Mouse (Mus musculus): ENCODE measurements around the gene Epha2. TPM values are rescaled to one million over a fixed set of nuclear protein-coding genes. Genes with fewer than 3 reads are reported as not detected.

The Epha2 gene
- polyA plus RNA-seq, 1 experiment from 2014 or later, result 3.1 TPM

DNA sequence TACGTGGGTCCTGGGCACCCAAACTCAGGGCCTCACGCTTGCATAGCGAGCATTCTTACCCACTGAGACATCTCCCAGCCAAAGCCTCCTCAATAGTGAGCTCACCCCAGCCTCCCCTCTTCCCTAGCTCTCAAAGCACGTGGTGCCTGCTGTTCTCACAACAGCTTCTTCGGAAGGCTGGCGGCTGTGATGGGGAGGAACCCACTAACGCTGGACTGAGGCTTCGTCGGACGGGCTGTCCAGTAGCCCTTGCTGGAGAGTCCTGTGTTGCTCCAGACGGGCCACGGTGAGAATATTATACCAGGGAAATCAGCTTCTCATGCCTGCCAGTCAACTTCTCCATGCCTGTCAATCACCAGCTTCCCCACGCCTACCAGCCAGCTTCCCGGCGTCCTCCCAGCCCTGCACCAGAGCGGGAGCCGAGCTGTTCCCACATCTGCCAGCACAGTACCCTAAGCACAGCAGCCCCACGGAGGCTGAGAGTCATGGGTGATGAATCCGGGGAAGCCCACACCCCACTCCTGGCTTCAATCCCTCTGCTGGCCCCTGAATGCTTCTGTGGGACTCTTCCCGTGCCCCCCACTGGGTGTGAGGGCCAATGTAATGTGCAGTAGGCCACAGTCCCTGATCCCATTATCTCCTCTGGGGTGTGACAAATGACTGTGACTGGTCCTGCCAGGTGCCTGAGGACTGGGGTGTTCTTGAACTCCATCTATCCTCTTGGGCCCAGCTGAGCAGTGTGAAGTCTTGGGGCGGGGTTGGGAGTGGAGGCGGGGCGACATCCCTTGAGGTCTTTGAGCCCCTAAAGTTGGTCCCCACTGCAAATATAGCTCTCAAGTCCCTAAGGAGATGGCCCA lies 26.3 kb upstream of the Epha2 start:
- Histone ChIP-seq H3K4me1 (ENCODE audit: control insufficient read depth, insufficient read depth, low read length) (peaks cover 25% of the 10 kb centered on the region), H3K36me3 (ENCODE audit: control insufficient read depth, insufficient read depth, low read length) (no peaks in the 10 kb centered on the region), H3K27me3 (ENCODE audit: control insufficient read depth, insufficient read depth, low read length) (peaks cover 6% of the 10 kb centered on the region; the same call in 1 of the 2 replicates), H3K27ac (ENCODE audit: low read depth, low read length) (no peak overlapping the region; the same call in 1 of the 2 replicates), H3K4me2 (peak overlapping the region; percentile 56), H3K4me3 (ENCODE audit: low read depth, low read length) (no peak overlapping the region), H3K9ac (ENCODE audit: low read depth, low read length) (peak overlapping the region; percentile 50; the same call in 1 of the 2 replicates), H3K9me3 (replicated peaks; ENCODE audit: control insufficient read depth, low read length) (no peaks in the 10 kb centered on the region)
- WGBS (ENCODE audit: insufficient replicate concordance), result 22% methylated on average over 23 of the region's 23 CpGs
- ATAC-seq (replicated peaks; ENCODE audit: insufficient number of reproducible peaks, low FRiP score, low TSS enrichment), result no peak

DNA sequence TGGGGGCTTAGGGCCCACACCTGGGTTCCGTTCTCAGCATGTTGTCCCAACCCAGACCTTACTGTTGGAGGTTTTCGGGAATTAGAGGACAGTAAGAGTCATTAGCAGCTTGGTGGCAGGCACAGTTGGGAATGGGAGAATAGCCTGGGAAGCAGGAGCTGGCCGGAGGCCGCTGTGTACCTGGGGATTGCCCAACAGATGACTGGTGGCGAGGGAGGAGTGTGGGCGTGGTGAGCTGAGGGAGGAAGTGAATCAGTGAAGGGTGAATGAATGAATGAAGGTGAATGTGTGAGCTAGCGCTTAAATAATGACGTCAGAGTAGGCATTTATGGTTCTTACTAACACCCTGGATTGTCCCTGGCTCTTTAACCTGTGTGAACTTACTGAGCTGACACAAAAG lies 23.9 kb upstream of the Epha2 start:
- no peak for ATAC-seq (replicated peaks; ENCODE audit: insufficient number of reproducible peaks, low FRiP score, low TSS enrichment)
- Histone ChIP-seq H3K36me3 (ENCODE audit: control insufficient read depth, insufficient read depth, low read length) (no peaks in the 10 kb centered on the region), H3K4me3 (ENCODE audit: low read depth, low read length) (no peak overlapping the region), H3K27me3 (ENCODE audit: control insufficient read depth, insufficient read depth, low read length) (peaks cover 4% of the 10 kb centered on the region; the same call in 1 of the 2 replicates), H3K9ac (ENCODE audit: low read depth, low read length) (no peak overlapping the region), H3K27ac (ENCODE audit: low read depth, low read length) (0 out of 2 replicates have a peak overlapping the region, but pooled peaks have one; percentile 84), H3K9me3 (replicated peaks; ENCODE audit: control insufficient read depth, low read length) (no peaks in the 10 kb centered on the region), H3K4me2 (no peak overlapping the region), H3K4me1 (ENCODE audit: control insufficient read depth, insufficient read depth, low read length) (peaks cover 32% of the 10 kb centered on the region)
- 86% methylated on average over 8 of the region's 8 CpGs for WGBS (ENCODE audit: insufficient replicate concordance)

DNA sequence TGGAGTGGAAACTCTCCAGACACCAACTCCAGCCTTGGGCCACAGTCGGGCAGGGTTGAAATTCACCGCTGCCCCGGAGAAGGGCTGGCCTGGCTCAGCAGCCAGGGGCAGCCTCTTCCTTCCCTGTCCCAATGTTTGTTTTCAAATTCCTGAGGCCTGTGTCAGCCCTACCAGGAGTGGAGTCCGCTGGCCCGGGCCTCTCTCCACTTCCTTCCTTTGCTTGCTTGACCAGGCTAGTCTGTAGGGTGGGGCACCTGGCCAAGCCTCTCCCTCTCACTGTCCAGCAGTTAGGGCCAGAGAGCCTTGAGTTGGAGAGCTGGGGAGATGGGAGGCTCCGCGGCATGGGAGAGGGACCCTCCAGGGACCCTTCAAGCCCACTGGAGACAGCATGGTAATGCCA lies 22.9 kb upstream of the Epha2 start:
- Histone ChIP-seq H3K4me3 (ENCODE audit: low read depth, low read length) (no peak overlapping the region), H3K27me3 (ENCODE audit: control insufficient read depth, insufficient read depth, low read length) (peaks cover 4% of the 10 kb centered on the region; the same call in 1 of the 2 replicates), H3K9ac (ENCODE audit: low read depth, low read length) (peak overlapping the region; percentile 52), H3K4me1 (ENCODE audit: control insufficient read depth, insufficient read depth, low read length) (peaks cover 30% of the 10 kb centered on the region), H3K9me3 (replicated peaks; ENCODE audit: control insufficient read depth, low read length) (no peaks in the 10 kb centered on the region), H3K36me3 (ENCODE audit: control insufficient read depth, insufficient read depth, low read length) (no peaks in the 10 kb centered on the region), H3K27ac (ENCODE audit: low read depth, low read length) (peak overlapping the region; percentile 84), H3K4me2 (peak overlapping the region; percentile 42)
- ATAC-seq (replicated peaks; ENCODE audit: insufficient number of reproducible peaks, low FRiP score, low TSS enrichment), result peak; percentile 60
- WGBS (ENCODE audit: insufficient replicate concordance), result 30% methylated on average over 7 of the region's 7 CpGs

DNA sequence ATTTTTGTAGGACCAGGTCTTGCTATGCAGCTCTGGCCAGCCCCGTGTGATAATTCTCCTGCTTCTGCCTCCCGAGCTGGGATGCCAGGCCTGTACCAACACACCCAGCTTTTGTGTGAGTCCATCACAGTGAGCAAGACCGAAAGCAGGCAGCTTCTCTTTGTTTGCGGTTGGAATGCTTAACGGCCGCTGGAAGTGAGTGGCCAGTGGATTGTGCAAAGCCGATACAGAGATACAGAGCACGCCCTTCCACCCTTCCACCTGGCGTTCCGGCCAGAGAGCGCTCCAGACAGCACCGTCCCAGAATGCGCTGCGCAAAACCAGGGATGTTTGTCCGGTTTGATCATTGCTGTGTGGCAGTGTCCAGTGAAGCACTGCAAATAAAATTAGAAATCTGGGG lies 21.7 kb upstream of the Epha2 start:
- Histone ChIP-seq H3K27ac (ENCODE audit: low read depth, low read length) (peak overlapping the region; percentile 84), H3K9ac (ENCODE audit: low read depth, low read length) (0 out of 2 replicates have a peak overlapping the region, but pooled peaks have one; percentile 1), H3K4me1 (ENCODE audit: control insufficient read depth, insufficient read depth, low read length) (peaks cover 30% of the 10 kb centered on the region), H3K4me3 (ENCODE audit: low read depth, low read length) (no peak overlapping the region), H3K27me3 (ENCODE audit: control insufficient read depth, insufficient read depth, low read length) (peaks cover 4% of the 10 kb centered on the region; the same call in 1 of the 2 replicates), H3K4me2 (peak overlapping the region; percentile 16; the same call in 1 of the 2 replicates), H3K36me3 (ENCODE audit: control insufficient read depth, insufficient read depth, low read length) (no peaks in the 10 kb centered on the region), H3K9me3 (replicated peaks; ENCODE audit: control insufficient read depth, low read length) (no peaks in the 10 kb centered on the region)
- WGBS (ENCODE audit: insufficient replicate concordance), result 60% methylated on average over 15 of the region's 15 CpGs
- no peak for ATAC-seq (replicated peaks; ENCODE audit: insufficient number of reproducible peaks, low FRiP score, low TSS enrichment)

DNA sequence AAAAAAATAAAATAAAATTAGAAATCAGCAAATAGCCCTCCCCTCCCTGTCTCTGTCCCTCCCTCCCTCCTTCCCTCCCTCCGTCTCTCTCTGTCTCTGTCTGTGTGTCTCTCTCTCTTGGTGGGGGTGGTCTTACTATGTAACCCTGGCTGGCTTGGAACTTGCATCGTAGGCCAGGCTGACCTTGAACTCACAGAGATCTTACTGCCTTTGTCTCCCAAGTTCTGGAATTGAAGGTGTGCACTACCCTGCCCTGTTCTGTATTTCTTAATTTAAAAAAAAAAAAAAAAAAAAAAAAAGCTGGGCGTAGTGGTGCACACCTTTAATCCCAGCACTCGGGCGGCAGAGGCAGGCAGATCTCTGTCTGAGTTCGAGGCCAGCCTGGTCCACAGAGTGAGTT lies 21.3 kb upstream of the Epha2 start:
- H3K36me3 ChIP-seq (ENCODE audit: control insufficient read depth, insufficient read depth, low read length), result no peaks in the 10 kb centered on the region
- H3K27ac ChIP-seq (ENCODE audit: low read depth, low read length), result no peak overlapping the region
- peaks cover 4% of the 10 kb centered on the region; the same call in 1 of the 2 replicates for H3K27me3 ChIP-seq (ENCODE audit: control insufficient read depth, insufficient read depth, low read length)
- H3K9ac ChIP-seq (ENCODE audit: low read depth, low read length), result no peak overlapping the region
- 89% methylated on average over 6 of the region's 6 CpGs for WGBS (ENCODE audit: insufficient replicate concordance)
- H3K4me2 ChIP-seq, result peak overlapping the region; percentile 16; the same call in 1 of the 2 replicates
- H3K4me3 ChIP-seq (ENCODE audit: low read depth, low read length), result no peak overlapping the region
- ATAC-seq (replicated peaks; ENCODE audit: insufficient number of reproducible peaks, low FRiP score, low TSS enrichment), result no peak
- H3K9me3 ChIP-seq (replicated peaks; ENCODE audit: control insufficient read depth, low read length), result no peaks in the 10 kb centered on the region
- peaks cover 25% of the 10 kb centered on the region for H3K4me1 ChIP-seq (ENCODE audit: control insufficient read depth, insufficient read depth, low read length)

DNA sequence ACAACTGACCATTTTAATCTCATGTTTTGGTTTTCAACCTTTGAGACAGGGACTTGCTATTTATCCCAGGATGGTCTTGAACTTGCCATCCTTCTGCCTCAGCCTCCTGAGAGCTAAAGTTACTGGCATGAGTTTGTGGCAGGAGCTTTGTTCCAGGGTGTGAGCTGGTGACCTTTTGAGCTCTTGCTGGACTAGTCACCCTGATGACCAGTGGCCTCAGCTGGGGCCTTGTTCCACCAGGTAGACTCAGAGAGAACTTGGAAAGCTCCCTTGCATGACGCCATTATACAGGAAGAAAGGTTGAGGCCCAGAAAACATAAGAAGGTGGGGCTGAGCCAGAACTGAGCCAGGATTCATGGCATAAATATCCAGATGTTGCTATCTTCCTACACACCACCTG lies 20.6 kb upstream of the Epha2 start:
- H3K9ac ChIP-seq (ENCODE audit: low read depth, low read length), result no peak overlapping the region
- no peak for ATAC-seq (replicated peaks; ENCODE audit: insufficient number of reproducible peaks, low FRiP score, low TSS enrichment)
- H3K4me3 ChIP-seq (ENCODE audit: low read depth, low read length), result no peak overlapping the region
- 94% methylated on average over 1 of the region's 1 CpGs for WGBS (ENCODE audit: insufficient replicate concordance)
- peaks cover 22% of the 10 kb centered on the region for H3K4me1 ChIP-seq (ENCODE audit: control insufficient read depth, insufficient read depth, low read length)
- H3K27ac ChIP-seq (ENCODE audit: low read depth, low read length), result no peak overlapping the region
- peaks cover 4% of the 10 kb centered on the region; the same call in 1 of the 2 replicates for H3K27me3 ChIP-seq (ENCODE audit: control insufficient read depth, insufficient read depth, low read length)
- no peaks in the 10 kb centered on the region for H3K9me3 ChIP-seq (replicated peaks; ENCODE audit: control insufficient read depth, low read length)
- no peaks in the 10 kb centered on the region for H3K36me3 ChIP-seq (ENCODE audit: control insufficient read depth, insufficient read depth, low read length)
- H3K4me2 ChIP-seq, result no peak overlapping the region

DNA sequence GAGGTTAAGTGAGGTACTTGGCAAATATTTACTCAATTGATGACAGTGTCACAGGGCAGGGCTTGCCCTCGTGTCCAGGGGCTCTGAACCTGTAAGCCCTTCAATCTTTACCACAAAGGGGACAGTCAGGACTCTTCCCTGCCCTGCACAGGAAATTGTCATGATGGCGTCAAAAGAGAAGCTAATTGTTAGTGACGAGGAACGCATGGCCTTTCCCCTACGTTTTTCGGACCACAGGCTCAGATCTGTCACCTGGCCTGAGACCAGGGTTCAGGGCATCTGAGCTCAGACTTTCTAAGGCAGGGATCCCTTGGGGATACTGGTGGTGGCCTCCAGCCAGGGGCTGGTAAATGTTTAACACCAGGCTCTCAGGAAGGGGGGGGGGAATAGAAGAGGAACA lies 19.9 kb upstream of the Epha2 start:
- H3K9ac ChIP-seq (ENCODE audit: low read depth, low read length), result no peak overlapping the region
- no peak overlapping the region for H3K4me2 ChIP-seq
- H3K27me3 ChIP-seq (ENCODE audit: control insufficient read depth, insufficient read depth, low read length), result peaks cover 3% of the 10 kb centered on the region; the same call in 1 of the 2 replicates
- H3K4me1 ChIP-seq (ENCODE audit: control insufficient read depth, insufficient read depth, low read length), result peaks cover 22% of the 10 kb centered on the region
- 34% methylated on average over 6 of the region's 6 CpGs for WGBS (ENCODE audit: insufficient replicate concordance)
- no peaks in the 10 kb centered on the region for H3K36me3 ChIP-seq (ENCODE audit: control insufficient read depth, insufficient read depth, low read length)
- no peak overlapping the region for H3K4me3 ChIP-seq (ENCODE audit: low read depth, low read length)
- no peak for ATAC-seq (replicated peaks; ENCODE audit: insufficient number of reproducible peaks, low FRiP score, low TSS enrichment)
- no peak overlapping the region for H3K27ac ChIP-seq (ENCODE audit: low read depth, low read length)
- H3K9me3 ChIP-seq (replicated peaks; ENCODE audit: control insufficient read depth, low read length), result no peaks in the 10 kb centered on the region

DNA sequence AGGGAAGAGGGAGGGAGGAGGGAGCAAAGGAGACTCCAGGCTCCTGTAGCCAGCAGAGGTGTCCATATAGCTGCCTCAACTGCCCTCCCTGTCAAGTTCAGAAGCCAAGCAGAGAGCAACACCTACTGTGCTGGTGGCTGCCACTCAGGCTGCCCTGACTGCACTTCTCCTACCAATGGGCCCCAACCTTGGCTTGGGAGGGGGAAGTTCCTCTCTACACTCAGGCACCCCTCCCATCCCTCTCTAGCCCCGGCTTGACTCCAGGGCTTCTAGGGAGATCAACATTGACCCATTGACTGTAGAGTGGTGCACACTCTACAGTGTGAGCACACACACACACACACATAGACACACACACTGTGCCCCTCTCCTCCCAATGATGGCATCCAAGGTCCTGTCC lies 19.5 kb upstream of the Epha2 start:
- Histone ChIP-seq H3K27me3 (ENCODE audit: control insufficient read depth, insufficient read depth, low read length) (peaks cover 4% of the 10 kb centered on the region; the same call in 1 of the 2 replicates), H3K9me3 (replicated peaks; ENCODE audit: control insufficient read depth, low read length) (no peaks in the 10 kb centered on the region), H3K9ac (ENCODE audit: low read depth, low read length) (no peak overlapping the region), H3K36me3 (ENCODE audit: control insufficient read depth, insufficient read depth, low read length) (no peaks in the 10 kb centered on the region), H3K4me2 (no peak overlapping the region), H3K4me1 (ENCODE audit: control insufficient read depth, insufficient read depth, low read length) (peaks cover 23% of the 10 kb centered on the region), H3K27ac (ENCODE audit: low read depth, low read length) (0 out of 2 replicates have a peak overlapping the region, but pooled peaks have one; percentile 12), H3K4me3 (ENCODE audit: low read depth, low read length) (no peak overlapping the region)
- 25% methylated on average over 1 of the region's 1 CpGs for WGBS (ENCODE audit: insufficient replicate concordance)
- no peak for ATAC-seq (replicated peaks; ENCODE audit: insufficient number of reproducible peaks, low FRiP score, low TSS enrichment)
